Mouse (Mus musculus): ENCODE results near the gene Rubcn.

DNA sequence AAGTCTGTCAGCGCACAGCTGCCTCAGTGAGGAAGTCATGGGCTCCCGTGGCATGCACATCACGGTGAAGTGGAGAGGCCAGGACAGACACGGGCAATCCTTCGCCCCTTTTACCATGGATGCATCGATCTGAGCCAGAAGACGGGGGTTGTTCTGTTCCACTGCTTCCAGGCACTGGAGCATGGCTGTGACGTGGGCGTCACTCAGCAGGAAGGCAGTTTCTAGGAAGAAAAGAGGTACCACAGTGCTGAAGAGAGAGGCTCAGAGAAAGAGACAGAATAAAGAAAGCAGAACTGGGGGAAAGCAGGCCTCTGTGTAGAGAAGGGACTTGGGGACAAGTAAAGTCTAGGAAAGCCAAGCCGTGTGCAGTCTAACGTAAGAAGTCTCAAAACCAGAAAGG is 30.5 kb downstream of the Rubcn start:
- no peak for TF ChIP-seq EP300 (IDR thresholded peaks at IDR 0.05)
- TF ChIP-seq CTCF (IDR thresholded peaks at IDR 0.05) = no peak

All from lung, postnatal 0 days (tissue).